Mouse (Mus musculus) cerebellum, adult 8-10 months (tissue): ENCODE data around the gene Iqcj.

Source experiments
- DNase-seq: peaks from one replicate; pipeline ENCODE4 v3.0.0; 2022

Iqcj gene

GRCm38 (mm10) chr3:67892026-67892705, at the start of gene Iqcj, which contains the start of gene Iqschfp:
Iqcj (plus strand) TSS chr3:67892220.
Iqschfp (plus strand) TSS chr3:67892232.
- no peak for DNase-seq

DNA sequence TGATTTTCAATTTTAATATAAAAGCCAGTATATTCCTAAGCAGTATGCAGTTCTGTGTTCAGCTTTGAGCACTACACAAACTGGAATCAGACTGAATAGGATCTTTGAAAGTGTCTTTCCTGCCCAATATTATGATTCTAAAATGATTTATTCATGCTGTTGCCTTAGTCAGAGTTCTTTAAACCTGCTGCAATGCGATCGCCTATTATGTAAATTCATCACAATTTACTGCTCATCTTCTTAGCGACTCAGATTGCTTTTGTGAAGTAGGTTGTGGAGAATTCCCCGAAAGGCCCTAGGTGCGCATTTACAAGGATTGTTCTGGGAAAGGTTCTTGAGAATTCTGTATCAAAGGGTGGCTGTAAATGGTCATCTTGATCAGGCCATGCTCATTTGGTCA, 39.6 kb upstream of the Iqcj start:
- no peak for DNase-seq

DNA sequence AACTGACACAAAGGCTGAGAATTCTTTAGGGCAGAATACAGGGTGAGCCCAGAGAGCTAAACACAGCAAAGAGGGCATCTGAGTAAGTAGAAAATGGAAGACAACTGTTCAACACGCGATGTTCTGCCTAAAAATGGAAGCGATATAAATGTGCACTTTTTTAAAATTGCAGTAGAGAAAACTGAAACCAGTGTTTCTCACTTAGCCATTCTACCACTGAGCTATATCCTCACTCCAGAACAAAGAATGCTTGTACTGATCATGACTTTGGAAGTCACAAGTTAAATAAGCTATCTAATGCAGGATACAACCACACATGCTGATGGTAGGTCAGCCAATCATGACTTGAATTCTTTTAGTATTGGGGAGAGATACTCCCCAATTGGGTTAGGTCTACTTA, 30.5 kb upstream of the Iqcj start:
- DNase-seq, result no peak

GRCm38 (mm10) chr3:67867420-67868065, 24.5 kb upstream of the Iqcj start:
- DNase-seq, result no peak

DNA sequence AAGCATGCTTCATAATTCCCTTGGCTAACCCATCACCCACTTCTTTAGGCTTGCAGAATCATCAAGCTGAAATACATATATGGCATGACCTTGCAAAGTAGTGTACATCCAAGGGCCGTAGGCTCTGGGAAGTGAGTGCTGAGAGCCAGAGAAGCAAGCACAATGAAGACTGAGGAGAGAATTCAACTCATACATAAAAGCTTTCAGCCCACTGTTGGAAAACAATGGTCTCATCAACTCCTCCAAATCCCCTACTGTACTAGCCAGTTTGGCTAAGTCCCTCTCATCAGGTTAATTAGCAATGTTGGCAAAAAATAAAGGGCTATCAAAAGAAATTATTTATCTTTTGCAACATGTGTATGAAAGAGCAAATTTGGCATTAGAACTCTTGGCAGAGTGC, 22.6 kb upstream of the Iqcj start:
- no peak for DNase-seq

GRCm38 (mm10) chr3:67877253-67877652, 14.8 kb upstream of the Iqcj start:
- DNase-seq, result no peak

- no peak for DNase-seq
These were observed 7.7 kb upstream of the Iqcj start for GRCm38 (mm10) chr3:67884335-67884734.

- DNase-seq, result no peak
These were observed 5.8 kb upstream of the Iqcj start for GRCm38 (mm10) chr3:67886176-67886575.

DNA sequence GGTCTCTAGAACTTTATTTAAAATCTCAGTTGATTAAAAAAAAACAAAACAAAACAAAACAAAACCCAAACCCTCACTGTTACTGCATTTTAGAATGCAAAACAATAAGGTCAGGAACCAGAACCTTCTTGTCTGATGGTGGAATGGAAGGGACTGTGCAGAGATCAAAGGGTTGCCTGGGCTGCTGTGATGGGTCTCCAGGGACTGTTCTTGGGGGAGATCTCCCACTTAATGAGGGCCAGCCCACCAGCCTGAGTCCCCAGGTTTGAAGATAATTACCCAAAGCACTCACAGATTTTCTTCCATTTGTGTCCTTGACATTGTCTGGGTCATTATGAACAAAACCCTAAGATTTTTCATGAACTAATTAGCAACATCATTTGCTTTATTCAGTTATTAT, 4.8 kb upstream of the Iqcj start:
- DNase-seq, result no peak

DNA sequence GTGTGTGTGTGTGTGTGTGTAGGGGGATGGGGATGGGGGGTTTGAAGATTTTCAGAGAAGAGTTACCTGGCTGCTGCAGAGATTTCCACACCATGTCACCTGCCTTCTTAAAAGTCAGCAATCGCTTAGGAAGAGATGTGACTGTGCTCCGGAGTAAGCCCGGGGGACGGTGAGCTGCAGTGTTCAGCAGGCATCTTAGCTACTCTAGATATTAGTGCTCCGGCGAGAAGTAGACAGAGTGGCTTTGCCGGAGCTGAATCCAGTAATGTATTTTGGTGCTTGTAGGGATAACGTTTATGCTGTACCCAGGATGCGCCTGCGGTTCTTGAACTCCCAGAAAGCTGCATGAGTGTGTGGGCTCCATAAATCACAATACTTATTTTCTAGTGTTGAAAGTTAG, 748 bp downstream of the Iqcj start:
- DNase-seq, result no peak

DNA sequence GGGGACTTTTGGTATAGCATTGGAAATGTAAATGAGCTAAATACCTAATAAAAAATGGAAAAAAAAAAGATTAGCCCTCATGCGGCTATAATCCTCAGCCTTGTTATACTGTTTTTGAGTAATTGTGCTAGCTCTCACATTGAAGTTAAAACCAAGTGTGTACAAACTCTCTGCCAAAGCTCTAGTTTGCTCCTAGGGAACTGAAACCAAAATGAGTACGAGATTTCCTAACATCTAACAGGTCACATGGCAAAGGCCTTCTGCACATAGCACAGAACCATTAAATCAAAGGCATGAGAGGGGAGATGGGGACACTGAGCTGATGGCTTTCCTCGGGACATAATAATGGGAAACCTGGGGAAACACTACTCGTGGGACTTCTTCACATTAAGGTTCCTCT, 10.5 kb downstream of the Iqcj start:
- no peak for DNase-seq

DNA sequence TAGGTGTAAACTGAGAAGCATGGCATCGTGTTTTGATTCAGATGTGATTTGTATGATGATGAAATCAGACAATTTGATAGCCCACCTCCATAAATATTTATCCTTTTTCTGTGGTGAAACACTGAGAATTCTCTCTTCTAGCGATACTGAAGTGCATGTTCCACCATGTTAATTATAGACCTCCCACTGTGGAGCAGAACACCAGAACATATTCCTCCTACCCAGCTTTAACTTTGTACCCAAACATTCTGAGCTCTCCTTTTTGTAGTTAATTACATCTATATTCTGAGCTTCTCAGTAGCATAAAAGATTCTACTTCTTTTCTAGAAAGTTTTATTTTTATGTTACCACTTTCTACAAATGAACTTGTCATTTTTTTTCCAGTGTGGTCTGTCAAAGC, 16.6 kb downstream of the Iqcj start:
- DNase-seq, result no peak

DNA sequence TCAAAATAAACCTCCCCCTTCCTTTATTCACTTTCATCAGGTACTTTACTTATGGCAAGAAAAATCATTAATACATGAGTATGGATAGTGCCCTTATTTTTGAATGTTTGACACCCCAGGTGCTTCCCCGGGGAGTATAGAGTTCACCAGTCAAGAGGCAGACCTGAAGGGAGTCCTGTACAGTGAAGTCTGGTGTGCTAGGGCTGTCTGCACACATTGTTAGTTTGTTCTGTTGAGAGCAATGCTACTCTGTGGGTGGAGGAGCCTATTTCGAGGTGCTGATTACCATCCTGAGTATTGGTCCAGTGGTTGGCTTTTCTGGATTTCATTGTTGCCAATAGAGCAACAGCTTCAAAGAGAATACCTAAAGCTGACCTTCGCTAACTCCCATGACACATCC, 26.1 kb downstream of the Iqcj start:
- DNase-seq, result no peak

- no peak for DNase-seq
These were observed 26.7 kb downstream of the Iqcj start for GRCm38 (mm10) chr3:67918634-67919259.

DNA sequence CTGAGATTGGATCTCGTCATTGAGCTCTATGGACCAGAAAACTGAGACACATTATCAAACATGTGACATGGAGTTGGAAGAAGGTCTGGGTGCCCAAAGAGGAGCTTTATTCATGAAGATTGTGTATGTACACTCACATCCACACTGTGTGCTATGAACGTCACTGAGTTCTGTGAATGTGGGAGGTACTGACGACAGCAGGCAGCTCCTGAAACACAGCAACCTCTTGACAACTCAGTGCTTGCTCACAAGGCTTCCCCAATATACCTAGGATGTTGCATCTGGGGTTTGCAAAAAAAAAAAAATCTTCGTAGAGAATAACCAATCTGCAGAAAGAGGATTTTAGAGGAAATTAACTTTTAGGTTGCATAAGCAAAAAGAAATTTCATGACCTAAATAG, 31.1 kb downstream of the Iqcj start:
- DNase-seq, result no peak

DNA sequence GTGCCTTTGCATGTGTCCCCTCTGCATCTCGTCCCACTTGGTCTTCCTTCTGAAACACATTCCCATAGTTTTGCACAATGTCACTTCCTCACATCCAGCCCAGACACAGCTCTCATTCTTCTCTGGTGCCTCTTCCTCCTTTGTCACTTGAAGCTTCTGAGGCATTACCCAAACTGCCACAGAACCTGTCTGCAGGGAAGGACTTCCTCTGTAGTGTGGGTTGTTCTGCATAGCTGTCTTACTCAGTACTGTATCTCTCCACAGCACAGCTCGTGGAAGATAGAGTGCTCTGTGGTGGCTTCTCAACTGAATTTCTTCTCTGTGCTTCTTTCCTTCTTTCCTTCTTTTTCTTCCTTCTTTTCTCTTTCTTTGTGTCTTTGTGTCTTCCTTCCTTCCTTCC, 33.4 kb downstream of the Iqcj start:
- DNase-seq, result no peak

DNA sequence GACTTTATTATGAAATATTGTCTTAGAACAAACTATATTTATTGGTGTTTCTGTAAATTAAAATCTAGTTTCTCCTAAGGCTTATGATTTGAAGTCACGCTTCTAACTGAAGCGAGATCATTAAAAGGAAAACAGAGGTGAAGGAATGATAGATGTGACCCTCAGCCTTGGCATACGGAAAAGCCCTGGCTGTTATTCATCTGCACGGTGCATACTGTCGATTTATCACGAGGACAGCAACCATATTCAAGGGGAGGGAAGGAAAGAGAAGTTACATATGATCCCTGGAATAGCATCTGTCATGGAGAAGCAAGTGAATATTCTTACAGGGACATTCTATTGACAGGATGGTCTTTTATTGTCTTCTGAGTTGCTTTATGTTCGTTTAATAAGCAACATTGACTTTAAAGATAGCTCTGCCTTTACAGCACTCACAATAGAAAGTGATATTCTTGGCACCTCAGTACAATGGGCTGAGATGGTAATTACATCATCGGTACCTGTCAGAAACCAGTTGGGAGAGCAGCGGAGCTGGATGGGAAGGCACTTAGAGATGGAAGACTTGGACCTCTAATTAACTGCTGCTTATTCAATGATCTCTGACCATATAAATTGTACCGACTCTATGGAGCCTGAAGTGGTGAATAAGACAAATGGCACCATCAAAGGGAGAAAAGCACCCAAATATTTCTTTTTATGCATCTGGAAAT, 38.6 kb downstream of the Iqcj start:
- DNase-seq, result no peak

GRCm38 (mm10) chr3:67931181-67931580, 39.2 kb downstream of the Iqcj start:
- no peak for DNase-seq

DNA sequence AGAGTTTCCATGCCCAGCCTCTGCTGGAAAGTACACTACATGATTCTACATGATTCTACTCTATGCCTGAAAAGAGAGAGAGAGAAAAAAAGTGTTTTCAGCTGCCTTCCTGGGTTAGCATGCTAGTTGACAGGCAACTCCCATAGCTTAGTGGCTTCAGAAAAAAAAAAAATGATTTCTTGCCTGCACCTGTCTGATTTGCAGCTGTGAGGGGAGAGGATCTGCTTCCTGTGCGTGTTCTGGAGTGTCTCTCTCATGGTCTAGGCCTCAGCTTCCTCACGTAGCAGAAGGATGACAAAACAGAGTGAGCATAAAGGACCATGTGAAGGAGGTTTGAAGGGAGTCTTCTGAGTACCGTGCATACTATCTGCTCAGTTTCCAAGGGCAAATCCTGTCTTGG, 39.9 kb downstream of the Iqcj start:
- no peak for DNase-seq

- no peak for DNase-seq
These were observed 43.8 kb downstream of the Iqcj start for GRCm38 (mm10) chr3:67935829-67936228.

- no peak for DNase-seq
These were observed 55.0 kb downstream of the Iqcj start for GRCm38 (mm10) chr3:67947000-67947399.

GRCm38 (mm10) chr3:67952517-67952940, 60.5 kb downstream of the Iqcj start:
- DNase-seq, result no peak

DNA sequence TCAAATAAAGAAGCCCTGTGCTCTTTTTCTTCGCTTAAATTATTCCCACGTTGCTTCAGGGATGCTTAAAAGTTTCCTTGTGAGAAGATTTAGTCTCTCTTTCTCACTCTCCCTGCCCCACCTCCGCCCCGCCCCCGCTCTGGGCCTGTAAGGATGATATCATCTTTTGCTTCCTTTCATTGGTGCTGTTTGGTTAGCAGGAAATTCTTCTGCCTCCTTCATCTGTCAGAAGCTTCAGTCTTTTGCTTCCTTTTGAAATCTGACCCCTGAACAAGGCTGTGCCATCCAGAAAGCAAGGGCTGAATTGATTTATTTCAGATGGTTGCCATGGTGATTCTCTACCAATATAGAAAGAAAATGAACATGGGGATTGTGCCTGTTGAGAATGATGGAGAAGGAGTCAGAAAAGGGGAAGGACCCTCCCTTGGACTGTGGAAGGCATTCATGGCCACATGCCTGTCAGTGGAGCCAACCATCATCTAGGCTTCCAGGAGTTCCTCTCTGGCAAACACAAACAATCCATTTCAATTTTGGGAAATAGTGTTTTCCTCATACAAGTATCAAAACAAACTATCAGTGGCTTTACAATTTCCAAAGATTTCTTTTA, 62.5 kb downstream of the Iqcj start:
- DNase-seq, result no peak
